Mouse (Mus musculus) c-Kit-negative CD71-positive TER-119-positive erythroid progenitor cells, embryonic 14.5 days (primary cell): Measurements from ENCODE around the gene Dpep1.

Source experiments
- DNase-seq: peaks from one replicate; pipeline ENCODE4 v3.0.0-alpha.2; 2013; ENCODE audit warnings: low read depth, low spot score

The Dpep1 gene

DNA sequence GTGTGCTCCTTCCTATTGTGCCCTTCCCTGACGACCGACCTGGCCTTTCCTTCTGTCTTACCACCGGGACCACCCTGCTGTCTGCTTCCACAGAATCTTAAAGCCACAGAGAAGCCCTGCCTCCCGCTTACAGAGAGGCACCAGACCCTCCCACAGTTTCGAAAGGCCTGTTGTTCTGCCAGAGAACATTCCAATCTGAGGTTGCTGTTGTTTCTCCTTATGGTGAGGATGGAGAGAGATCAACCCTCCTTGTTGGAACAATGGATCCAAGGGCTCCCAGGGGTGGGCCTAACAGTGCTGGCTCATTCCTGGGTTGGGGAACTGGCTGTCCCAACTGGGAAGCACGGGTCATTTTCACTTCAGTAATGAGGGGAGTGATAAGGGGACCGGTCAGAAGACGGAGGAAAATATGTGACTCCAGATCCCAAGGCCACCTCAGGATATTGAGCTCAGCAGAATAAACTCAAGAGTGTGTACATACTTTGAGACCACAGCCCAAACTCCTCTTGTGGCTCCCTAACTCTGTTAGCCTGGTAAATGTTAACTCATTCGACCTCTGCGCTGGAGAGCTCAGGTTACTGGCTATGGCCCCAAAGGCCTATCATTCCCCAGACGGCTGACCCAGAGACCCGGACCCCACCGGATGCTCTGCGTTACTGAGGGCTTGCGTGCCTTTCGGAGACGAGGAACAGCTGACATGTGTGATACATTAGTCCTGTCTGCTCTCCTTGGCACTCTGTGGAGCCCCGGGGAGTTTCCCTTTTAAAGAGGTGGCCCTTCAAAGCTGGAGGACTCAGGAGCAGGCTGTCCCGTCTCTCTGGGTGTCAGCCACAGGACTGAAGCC is at the start of gene Dpep1:
Gene Dpep1 (plus strand): TSS at position 677 of the 844 bp plus-strand sequence.
- no peak for DNase-seq

DNA sequence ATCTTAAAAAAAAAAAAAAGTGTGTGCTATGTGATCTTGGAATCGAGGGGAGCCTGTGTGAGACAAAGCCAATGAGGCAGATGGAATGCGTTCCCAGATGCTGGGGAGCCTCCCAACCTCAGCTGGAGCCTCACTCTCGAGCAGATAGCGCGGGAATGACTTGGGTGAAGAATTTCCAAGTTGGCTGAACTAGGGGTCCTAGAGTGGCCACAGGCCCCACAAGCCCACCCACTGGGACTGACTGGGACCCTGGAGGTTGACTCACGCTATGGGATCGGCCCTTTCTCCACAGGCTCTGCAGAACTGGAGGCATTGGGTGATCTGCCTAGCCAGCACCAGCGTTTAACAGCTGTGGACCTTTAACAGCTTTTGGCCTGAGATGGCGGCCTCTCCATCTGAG is 49.8 kb upstream of the Dpep1 start:
- DNase-seq: no peak

DNA sequence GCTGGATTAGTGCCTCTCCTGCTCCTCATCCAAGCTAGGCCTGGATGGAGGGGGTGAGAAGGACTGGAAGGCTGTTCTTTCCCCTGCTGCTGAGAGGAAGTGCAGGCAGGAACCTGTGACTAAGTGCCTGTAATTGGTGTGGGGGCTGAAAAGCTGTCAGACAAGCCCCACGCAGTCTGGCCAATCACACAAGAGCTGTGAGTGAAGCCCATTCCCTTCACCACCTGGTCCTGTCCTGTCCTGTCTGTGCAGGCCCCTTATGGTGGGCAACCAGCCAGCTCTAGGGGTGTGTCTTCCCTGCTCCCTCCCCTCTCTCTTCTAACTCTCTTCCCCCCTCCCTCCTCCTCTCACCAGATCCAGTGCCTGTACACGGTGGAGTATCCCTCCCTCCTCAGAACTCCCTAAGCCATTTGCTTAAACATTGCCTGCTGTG is 48.4 kb upstream of the Dpep1 start:
- DNase-seq: no peak

DNA sequence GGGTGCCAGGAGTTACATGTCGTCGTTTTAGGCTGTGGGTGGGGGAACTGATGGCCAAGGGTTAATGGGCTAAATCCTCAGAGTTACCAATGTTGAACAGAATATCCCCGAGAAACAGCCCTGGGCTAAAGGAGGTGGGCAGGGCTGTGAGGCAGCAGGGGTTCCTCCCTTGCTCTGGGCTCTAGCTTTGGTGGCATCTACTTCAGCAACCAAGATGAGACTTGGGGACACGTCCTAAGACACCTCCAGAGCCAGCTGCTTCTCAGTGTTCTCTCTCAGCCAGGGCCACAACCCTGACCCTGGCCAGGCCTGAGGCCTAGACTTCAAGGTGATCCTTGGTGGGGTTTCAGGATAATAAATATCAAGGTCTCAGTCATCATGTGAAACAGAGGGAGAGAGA is 47.3 kb upstream of the Dpep1 start:
- DNase-seq: no peak

DNA sequence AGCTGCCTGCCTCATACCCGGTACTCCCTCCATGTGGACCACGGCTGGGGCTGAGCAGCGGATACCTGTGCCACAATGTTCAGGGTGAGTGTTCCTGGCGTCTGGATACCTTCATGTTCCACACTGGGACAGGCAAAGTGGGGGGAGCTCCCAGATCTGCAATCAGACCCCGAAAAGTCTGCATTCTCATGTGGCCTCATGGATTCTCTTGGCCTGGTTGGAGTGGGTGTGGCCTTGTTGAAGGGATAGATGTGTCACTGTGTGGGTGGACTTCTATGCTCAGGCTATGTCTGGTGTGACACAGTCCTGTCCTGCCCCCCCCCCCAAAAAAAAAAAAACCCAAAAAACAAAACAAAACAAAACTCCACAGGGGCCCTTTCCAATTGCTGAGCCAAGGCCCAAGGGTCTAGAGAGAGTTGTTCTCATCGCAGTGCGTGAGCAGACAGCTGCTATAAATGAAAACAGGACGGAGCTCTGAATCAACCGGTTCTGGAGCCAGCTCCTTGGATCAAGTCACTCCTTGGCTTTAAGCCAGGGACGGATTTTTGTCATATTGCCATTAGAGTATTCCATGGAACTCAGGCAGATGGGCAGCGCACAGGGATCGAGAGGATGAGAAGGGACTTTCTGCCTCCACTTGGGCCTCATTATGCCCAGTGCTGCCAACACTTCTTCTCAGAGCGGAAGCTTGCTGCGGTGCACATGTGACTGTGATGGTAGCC is 44.1 kb upstream of the Dpep1 start:
- DNase-seq: no peak

- DNase-seq: no peak
These were observed 40.8 kb upstream of the Dpep1 start for GRCm38 (mm10) chr8:123145279-123145678.

GRCm38 (mm10) chr8:123146390-123146789 is 39.7 kb upstream of the Dpep1 start:
- no peak for DNase-seq

DNA sequence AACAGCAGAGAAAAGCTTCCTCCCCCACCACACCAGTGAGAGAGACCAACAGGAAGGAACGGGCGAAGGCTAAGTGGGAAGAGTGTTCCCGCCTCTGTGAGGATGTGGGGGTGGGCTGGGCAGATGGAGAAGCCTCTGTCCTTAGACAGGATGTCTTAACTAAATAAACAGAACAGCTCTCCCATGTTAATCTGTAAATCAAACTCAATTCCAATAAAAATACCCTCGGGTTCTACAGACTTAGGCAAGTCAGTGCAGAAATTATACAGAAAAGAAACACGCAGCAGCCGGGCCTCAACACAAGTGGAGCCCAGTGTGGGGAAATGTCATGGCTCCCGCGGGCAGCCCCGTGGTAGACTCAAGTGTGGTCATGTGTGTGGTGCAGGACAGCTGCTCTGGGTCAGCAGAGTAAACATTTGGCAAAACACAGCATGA is 35.3 kb upstream of the Dpep1 start:
- no peak for DNase-seq

- no peak for DNase-seq
These were observed 30.9 kb upstream of the Dpep1 start for GRCm38 (mm10) chr8:123155177-123155576.

DNA sequence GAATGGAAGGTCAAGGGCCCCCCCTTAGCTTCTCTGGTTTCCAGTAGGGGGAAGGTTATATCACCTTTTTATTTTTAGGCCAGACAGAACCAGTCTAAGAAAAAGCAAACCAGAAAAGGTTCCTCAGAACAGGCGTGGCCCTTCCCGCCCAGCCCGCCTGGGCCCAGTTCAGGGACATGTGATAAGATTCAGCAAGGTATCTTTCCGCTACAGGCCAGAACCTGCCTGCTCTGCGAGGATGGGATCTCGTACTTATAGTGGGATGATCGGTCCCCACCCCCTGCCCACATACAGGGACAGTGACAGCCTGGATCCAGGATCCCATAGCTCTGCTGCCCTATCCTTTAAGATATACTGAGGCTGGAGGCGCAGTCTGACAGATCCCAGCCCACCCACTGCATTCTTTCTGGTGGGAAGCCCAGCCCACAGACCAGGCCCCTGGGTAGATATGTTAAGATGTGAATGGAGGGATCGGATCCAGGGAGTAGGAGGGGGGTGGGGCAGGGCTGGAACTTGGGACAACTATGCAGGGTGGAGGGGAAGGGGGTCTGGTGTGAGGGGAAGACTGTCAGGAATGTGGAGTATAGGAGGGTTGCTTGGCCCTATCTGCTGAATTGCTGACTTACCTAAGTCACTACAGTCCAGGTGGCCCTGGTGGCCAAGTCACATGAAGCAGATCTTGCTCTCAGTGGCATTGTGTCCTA is 29.8 kb upstream of the Dpep1 start:
- DNase-seq: peak; percentile 46

DNA sequence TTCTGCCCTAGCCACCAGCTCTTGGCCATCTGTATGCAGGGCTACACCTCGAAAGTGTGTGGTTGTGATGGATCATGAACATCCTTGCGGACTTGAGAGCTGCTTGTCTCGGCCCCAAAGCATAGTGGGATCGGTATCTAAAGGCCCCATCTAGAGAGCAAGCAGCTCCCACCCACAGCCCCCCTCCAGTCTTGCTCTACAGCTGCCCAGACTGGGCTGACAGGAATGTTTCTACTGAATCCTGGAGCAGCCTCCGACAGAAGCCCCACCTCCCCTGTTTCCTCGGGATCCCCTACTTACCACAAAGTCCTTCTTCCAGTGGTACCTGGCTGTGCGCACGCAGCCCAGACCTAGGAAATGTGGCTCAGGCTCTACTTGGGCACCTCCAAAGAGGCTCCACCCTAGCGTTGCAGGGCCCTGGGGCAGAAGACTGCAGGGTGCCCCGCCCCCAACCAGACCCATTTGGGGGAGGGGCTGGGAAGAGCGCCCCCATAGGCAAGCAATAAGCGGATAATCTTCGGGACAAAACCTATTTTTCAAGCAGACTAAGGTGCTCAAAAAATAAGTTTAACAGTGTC is 28.1 kb upstream of the Dpep1 start, which contains the start of gene Sult5a1:
Gene Sult5a1 (minus strand): TSS at position 428 of the 578 bp plus-strand sequence.
- DNase-seq: no peak

- DNase-seq: no peak
These were observed 4.7 kb upstream of the Dpep1 start for GRCm38 (mm10) chr8:123181391-123181790.

- no peak for DNase-seq
These were observed 2.0 kb downstream of the Dpep1 start for GRCm38 (mm10) chr8:123188006-123188405.

DNA sequence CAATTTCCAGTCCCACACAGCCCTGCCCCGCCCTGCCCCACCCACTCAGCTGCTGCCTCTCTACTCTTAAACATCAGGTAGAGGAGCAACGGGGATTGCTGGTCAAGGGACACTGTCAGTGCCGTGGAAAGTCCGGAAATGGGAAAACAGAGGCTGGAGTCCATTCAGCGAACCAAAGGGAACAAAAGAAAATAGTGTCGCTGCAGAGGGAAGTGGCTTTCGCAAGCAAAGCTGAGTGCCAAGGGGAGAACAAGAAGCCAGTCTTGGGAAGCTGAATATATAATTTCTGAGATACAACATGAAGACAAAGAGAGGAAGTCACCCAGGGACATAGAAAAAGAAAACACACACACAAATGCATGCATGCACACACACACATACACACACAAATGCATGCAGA is 2.8 kb downstream of the Dpep1 start:
- DNase-seq: no peak

DNA sequence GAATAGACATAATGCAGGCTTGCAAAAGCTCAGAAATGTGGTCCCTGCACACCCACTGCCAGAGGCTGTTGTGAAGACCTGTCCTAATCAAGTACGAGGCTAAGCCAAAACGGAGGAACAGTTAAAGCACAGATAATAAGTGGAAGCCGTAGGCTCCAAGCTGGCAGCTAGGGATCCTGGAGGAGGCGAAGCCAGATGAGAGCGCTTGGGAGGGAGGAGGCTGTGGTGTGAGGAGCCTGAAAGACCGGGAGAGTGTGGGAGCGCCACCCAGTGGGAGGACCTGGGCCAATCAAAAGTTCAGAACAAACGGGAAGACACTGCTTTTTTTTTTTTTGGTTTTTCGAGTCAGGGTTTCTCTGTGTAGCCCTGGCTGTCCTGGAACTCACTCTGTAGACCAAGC is 4.6 kb downstream of the Dpep1 start:
- no peak for DNase-seq

GRCm38 (mm10) chr8:123191908-123192307 is 5.9 kb downstream of the Dpep1 start:
- no peak for DNase-seq

GRCm38 (mm10) chr8:123193771-123194170 is 7.7 kb downstream of the Dpep1 start:
- no peak for DNase-seq

DNA sequence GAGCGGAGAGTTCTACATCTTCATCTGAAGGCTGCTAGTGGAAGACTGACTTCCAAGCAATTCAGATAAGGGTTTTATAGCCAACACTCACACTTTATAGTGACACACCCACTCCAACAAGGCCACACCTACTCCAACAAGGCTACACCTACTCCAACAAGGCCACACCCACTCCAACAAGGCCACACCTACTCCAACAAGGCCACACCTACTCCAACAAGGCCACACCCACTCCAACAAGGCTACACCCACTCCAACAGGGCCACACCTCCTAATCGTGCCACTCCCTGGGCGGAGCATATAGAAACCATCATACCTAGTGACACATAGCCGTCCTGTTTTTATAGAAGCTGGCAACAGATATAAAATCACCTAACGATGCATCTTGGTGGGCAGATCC is 11.0 kb downstream of the Dpep1 start:
- DNase-seq: peak; percentile 62

GRCm38 (mm10) chr8:123199864-123200263 is 13.8 kb downstream of the Dpep1 start:
- DNase-seq: no peak

GRCm38 (mm10) chr8:123202288-123202687 is 16.2 kb downstream of the Dpep1 start:
- DNase-seq: peak; percentile 70

- no peak for DNase-seq
These were observed 17.5 kb downstream of the Dpep1 start for GRCm38 (mm10) chr8:123203571-123203970.

DNA sequence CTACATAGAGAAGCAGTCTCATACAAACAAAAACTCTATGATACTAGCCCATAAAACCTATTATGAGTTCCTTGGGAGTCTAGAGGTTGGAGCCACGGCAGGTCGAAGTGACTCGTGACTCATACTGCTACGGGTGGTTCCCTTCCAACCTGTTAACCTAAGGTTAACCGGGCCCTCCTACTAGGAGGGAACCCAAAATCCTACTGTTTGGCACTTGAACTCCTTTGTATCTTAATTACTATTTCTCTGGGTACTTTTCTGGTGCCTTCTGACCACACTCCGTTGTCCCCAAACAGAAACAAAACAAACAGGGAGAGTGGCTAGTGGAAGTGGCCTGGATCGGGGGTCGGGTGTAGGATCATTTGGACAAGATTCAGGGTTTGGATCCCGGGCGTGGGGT is 25.8 kb downstream of the Dpep1 start:
- DNase-seq: no peak
